Mouse (Mus musculus): Measurements from ENCODE around the gene Cxcr5. TPM values are rescaled to one million over a fixed set of nuclear protein-coding genes. Genes with fewer than 3 reads are reported as not detected.

Gene Cxcr5
- total RNA-seq, 2 experiments from 2014 or later = not detected

DNA sequence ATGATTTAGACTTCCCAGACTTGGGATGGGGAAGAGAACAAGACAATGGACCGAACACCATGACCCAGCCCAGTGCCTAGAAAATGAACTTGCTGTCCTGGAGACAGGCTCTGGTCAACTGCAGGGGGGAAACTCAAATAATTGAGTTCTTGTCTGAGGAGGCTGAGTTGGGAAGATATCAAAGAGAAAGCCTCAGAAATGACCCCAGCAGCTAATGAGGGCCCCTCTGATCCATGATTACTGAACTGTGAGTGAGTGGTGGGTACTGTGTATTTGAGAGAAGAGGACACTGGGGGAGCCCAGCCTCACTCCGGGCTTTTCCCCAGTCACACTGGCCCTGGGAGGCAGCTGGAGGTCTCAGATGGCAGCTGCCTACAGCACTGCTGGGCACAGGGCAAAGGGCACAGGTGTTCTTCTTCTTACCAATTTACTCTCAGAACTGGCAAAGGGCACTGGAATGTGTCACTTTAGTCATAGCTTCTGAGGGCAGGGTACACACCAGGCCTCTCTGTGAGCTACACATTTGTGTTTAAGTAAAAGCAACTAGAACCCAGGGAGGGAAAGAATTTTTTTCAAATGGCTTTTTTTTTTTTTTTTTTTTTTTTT is 21.8 kb downstream of the Cxcr5 start:
- DNase-seq (ENCODE audit: low spot score in 2 of 2) = no peak

DNA sequence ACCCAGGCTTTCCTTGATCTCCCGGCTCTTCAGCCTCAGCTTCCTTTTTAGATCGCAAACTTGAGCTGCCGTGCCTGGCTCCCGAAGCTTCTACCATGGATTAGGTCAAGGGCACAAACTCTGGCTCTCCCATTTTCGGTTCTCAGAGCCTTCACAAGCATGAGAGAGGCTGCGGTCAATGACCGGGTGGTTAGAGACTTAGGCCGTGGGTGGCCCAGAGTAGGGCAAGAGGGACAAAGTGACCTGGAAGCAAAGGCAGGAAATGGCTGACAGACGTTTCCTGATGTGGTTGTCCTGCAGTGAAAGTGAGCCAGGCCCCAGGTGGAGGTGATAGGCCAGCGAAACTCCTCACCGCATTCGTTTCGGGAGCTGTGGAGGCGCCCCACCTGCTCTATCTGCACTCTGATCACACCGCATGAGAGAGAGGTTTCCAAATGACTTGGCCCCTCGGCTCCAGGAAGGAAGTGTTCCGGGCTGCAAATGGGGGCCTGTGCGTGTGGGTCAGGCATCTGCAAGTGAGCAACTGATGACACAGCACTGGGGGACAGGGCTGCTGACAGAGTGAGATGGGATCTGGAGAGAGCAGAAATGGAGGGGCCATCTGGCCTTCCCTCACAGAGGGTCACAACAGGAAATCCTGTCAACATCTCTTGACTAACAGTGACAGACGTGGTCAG is 23.9 kb downstream of the Cxcr5 start:
- no peak for DNase-seq (ENCODE audit: low spot score in 2 of 2)

DNA sequence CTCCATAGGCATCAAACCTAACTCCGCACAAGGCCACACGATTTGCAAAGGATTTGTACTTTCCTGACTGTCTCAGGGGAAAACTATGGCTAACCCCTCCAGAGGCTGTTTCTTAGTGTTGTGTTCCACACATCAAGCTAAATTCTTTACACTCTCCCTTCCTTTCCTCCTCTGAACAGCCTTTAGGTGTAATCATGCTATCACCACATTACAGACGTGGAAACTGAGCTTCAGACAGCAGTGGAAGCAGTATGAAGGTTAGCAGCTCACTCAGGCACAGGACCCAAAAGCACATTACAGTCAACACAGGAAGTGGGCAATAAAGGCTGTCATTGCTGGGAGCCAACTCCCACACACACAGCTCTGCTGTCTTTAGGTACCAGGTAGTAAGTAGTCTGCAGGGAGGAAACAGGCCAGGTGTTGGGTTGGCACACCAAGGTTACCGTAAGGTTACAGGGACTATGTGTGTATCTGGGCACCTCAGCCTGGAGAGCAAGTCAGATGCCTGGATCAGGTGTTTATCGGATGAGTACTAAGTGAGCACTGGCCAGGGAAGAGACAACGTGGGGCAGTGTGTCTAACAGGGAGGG is 28.6 kb downstream of the Cxcr5 start:
- no peak for DNase-seq (ENCODE audit: low spot score in 2 of 2)

DNA sequence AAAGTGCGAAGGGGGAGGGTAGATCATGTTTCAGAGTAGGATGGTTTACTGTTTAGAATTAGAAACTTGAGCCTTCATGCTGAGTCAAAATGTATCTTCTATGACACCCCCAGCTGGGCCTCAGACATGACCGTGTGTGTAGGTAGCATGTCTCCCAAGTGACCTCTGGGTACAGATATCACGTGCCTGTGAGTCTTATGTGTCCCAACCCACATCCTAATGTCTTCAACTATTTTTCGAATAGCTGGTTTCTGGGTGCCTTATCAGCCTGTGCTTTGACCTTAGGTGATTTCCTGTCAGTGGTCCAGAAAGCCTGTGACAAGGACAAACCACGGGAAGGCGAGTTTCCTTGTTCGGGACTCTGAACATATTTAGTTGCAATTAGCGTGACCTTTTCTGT is 33.3 kb downstream of the Cxcr5 start:
- no peak for DNase-seq (ENCODE audit: low spot score in 2 of 2)

DNA sequence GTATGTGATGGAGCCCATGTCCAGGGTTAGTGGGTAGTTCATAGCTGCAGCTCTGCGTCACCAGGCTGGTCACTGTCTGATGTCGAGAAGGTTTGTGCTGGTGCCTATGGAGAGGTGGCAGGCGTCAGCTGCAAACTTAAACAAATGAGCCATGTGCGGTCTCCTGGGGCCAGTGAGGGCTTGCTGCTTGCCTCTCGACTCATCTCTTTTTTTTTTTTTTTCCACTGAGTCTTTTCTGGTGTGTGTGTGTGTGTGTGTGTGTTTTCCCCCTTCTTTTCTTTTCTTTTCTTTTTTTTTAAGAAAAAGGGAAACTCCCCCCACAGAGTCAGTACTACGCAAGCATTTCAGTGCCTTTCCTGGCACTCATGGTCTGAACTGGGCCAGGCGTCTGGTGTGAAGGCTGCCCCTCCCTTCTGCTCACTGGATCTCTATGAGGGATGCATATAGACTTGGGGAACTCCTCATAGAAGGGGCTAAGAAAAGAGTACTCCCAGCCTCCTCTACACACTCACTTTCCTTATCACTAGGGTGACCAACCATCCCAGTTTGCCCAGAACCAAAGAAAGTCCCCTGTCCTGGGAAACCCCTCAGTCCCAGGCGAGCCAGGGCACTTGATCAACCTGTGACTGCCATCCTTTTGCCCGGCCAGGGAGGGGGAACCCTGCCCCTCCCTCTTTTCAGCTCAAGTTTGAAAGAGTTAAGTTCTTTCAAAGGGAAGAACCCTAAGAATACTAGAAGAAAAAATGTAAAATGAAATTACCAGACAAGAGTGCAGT is 35.2 kb downstream of the Cxcr5 start:
- DNase-seq (ENCODE audit: low spot score in 2 of 2) = no peak

DNA sequence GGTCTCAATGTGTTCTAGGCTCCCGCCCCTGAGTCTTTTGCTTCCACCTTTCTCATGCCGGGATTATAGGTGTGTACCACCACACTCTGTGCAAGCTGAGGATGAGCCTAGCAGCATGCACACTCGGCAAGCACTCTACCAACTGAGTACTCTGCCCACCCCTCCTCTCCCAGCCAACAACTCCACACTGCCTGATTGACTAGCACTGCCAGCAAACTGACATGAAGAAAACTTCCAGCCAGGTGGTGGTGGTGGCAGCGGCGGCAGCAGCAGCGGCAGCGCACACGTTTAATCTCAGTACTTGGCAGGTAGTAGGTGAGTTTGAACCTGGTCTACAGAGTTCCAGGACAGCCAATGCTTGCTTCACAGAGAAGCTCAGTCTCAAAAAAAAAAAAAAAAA is 36.1 kb downstream of the Cxcr5 start:
- DNase-seq (ENCODE audit: low spot score in 2 of 2) = no peak

DNA sequence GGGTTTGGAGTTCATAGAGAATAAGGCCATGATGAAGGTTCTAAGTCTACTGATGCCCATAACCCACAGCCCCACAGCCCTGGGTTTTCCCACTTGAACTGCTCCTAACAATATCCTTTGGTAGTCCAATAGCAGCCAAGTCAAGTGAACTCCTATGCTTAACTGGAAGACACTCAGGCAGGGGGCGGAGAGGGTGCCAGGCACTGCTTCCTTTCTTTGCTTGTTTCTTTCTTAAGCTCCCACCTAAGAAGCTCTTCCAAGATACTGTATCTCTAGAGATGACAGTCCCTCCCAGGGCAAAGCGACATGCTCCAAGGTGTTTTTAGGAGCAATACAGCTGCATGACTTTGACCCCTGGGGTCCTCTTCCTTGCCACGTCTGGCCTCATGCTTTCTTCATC is 36.7 kb downstream of the Cxcr5 start:
- DNase-seq (ENCODE audit: low spot score in 2 of 2) = no peak

DNA sequence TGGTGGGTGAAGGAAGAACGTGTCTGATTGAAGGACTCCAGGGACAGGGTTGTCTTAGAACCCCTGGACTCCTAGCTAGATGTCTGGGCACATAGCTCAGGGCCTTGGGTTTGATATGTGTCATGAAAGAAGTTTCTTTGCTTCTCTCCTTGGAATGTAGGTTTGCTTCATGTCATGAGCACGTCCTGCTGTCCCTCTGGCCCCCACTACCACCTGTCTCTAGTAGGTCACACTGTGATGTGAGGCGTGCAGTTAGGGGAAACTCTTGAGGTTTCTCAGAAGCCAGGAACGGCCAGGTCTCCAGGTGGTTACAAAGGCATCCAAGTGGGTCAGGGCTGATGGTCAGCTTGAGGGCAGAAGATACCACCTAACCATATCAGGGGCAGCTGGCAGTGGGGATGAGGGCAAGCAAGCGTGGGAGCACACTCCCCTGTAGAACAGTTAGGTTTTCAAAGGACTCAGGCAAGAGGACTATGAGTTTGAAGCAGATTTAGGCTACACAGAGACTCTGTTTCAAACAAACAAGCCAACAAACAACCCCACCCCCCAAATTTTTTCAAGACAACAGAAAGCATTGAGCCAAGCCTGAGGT is 37.3 kb downstream of the Cxcr5 start:
- no peak for DNase-seq (ENCODE audit: low spot score in 2 of 2)

DNA sequence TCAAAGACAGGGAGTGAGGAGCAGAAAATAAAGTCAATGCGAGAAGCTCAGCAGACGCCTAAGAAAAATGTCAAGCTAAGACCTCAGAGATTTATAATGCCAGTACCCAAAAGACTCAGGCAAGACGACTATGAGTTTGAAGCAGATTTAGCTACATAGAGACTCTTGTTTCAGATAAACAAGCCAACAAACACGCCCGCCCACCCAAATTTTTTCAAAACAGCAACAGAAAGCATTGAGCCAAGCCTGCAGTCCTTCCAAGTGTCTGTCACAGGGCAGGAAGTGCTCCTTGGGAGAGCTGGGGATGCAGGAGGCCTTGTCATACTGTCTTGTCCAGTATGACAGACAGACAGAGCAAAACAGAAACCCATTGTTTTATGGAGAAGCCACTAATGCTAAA is 38.0 kb downstream of the Cxcr5 start:
- DNase-seq (ENCODE audit: low spot score in 2 of 2) = no peak

DNA sequence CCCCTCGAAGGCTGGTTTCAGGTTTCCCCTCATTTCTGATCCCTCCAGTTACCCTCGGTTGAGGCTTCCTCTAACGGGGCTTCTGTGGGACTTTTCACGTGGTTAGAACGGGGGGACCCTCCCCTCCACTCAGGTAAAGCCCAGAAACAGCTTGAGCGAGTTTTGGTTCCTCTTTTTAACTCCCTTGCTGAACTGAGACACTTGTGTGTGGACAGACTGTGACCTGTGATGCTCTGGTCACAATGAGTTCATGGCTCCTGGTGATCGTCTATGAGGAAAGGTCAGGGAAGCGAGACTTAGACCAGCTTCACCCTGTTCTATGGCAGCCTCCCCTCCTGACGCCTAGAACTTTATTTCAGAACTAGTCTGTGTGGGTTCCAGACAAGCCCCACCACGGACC is 39.8 kb downstream of the Cxcr5 start:
- DNase-seq (ENCODE audit: low spot score in 2 of 2) = no peak

DNA sequence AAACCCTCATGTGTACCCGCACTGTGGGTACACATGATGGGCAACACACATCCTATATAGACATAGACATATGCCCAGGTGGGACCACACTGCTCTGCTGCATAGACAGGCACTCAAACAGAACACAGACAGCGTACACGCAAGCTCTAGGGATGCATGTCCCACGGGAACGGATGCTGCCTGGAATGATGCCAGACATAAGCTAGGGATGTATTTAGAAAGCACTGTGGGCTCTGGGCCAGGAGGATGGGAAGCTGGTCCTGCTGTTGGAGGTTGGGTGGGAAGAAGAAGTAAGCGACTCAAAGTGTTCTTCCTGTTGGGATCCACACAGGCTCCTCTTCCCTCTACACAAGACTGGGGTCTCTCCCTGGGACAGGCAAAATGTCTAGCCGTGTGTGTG is 43.6 kb downstream of the Cxcr5 start:
- no peak for DNase-seq (ENCODE audit: low spot score in 2 of 2)

DNA sequence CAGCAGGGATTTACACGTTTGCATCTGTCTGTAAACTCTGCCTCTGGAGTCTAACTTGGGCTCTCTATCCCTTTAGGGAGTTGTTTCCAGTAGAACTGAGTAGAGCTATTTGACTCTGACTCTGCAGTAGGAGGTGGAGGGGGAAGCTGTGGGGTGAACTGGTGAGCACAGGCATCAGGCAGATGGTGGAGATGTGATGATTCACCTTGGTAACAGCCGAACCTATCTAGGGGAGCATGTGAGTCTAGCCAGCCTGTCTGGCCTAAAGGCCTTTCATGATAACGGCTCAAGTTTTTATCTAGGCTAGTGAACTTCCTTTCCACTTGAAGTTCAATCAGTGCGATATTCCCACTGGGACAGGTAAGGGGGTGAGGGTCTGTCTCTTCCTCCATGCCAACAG is 44.3 kb downstream of the Cxcr5 start:
- no peak for DNase-seq (ENCODE audit: low spot score in 2 of 2)

DNA sequence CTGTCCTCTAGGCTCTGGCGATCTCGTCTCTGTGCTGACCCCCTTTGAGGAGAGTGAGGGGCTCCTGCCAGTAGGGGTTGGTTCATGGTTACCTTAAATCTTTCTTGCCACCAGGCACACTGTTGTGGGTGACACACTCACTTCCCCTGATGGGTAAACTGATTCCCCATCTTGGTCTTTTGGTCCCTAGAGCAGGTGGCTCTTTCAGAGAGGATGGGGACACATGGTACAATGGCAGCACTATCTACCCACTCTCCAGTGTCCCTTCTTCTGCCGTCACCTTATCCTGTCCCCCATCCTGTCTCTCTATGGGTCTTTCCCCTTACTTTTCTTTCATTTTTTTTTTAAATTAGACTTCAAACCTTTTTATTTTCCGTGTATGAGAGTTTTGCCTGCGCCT is 45.8 kb downstream of the Cxcr5 start:
- DNase-seq (ENCODE audit: low spot score in 2 of 2) = no peak

DNA sequence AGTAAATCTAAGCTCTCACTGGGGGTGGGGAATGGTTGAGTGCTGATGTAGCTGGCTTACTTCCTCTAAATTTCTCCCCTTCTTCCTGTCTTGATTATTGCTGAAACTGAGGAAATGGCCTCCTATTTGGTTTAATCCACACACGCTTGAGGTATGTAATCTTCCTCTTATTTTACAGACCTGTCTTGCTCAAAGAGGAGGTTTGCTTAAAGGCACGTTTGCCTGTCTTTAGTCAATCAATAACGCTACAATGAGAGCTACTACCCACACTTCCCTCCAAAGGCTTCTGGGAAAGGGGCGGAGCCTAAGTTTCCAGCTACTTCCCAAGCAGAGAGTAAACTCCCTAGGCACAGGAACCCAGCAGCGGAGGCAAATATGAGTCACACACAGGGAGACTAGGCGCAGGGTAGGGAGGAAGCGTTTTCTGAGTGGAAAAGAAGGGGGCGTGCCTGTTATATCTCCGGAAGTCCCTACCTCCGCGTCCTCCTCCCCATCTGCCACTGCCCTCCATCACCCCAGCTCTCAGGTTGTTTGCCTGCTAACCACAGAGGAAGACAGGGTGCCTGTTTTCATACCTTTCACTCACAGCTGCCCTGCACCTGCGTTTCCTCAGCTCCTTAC is 46.4 kb downstream of the Cxcr5 start:
- no peak for DNase-seq (ENCODE audit: low spot score in 2 of 2)

DNA sequence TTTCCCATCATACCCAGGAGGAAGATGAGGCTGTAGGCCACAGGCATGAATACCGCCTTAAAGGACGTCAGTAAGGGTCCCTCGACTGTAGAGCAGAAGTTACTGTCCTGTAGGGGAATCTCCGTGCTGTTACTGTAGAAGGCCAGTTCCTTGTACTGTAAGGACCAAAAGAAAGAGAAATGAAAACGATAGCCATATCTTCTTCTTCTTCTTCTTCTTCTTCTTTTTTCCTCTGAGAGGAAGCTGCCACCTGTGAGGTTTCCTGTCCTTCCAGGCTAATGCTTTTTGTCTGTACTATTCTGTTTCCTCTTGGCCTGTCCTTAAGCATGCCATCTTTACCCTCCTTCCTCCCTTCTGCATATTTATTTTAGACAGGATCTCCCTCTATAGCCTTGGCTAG is 47.5 kb downstream of the Cxcr5 start:
- DNase-seq (ENCODE audit: low spot score in 2 of 2) = no peak

DNA sequence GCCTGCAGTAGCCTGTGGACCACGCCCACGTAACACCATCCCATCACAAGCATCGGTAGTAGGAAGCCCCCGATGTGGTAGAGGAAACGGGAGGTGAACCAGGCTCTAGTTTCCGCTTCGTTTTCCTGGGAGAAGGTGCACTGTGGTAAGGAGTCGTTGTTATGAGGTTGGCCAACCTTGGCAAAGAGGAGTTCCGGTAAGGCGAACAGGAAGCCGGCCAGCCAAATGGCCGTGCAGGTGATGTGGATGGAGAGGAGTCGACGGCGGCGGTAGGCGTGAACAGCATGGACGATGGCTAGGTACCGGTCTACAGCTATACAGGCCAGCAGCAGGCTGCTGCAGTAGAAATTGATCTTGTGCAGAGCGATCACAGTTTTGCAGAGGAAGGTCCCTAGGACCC is 48.1 kb downstream of the Cxcr5 start:
- DNase-seq (ENCODE audit: low spot score in 2 of 2) = no peak

DNA sequence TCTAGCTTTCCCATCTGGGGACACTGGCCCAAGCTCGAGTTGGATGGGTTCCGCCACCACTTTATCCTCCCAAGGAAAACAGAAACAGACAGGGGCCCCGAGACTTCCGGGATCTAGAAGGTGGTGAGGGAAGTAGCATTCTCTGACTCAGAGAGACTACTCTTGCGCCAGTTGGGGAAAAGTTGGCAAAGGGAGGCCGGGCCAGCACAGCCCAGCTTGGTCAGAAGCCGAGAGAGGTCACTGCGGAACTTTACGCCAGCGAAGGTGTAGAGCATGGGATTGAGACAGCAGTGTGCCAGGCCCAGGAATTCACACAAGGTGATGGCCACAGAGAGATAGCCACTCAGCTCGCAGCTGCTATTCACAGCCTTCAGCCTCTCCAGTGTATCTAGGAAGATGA is 48.6 kb downstream of the Cxcr5 start:
- DNase-seq (ENCODE audit: low spot score in 2 of 2) = no peak

DNA sequence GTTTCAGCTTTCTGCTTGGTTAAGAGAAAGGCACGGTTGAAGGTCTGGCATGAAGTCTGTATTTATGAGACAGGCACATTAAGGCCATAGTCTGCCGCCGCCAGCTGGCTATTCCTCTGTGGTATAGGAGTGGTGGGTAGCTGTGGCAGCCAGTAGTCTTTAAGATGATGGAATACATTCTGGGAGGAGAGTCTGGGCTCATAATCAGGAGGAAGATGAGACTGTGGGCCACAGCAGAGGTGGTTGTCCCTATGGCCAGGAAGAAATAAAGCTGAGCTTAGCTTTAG is 49.0 kb downstream of the Cxcr5 start:
- no peak for DNase-seq (ENCODE audit: low spot score in 2 of 2)

DNA sequence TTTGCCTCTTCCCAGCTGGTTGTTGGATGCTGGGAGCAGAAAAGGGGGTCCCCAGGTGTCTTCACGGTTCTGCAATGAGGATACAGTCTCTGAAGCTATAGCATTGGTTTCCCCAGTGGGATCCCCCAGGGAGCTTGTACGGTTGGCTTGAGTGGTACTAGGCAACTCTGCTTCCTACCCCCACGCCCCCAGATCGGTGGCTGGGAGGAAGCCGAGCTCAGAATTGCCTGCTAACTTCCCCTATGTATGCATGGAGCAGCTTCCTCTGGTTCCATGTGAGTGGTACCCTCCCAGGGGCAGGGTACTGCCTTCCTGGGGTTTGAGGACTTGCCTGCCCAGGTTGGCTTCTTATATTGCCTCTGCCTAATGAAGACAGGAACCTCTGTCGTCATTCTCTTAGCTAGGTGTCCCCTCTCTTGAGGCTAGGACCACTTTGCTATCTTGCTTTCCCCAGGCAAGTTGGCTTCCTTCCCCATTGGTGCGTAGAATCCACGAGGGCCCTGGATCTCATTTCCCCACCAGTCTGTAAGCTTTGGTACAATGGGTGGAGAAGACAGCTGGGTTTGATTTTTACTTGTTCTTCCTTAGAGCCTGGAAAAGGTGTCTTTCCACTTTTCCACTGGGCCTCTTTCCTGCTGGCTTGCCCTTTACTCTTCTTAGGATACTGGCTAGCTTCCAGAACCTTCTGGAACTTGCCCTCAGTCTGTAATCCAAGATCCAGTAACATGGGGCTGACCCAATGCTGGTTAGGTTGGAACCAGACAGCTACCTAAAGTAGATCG is 49.6 kb downstream of the Cxcr5 start:
- DNase-seq (ENCODE audit: low spot score in 2 of 2) = no peak

DNA sequence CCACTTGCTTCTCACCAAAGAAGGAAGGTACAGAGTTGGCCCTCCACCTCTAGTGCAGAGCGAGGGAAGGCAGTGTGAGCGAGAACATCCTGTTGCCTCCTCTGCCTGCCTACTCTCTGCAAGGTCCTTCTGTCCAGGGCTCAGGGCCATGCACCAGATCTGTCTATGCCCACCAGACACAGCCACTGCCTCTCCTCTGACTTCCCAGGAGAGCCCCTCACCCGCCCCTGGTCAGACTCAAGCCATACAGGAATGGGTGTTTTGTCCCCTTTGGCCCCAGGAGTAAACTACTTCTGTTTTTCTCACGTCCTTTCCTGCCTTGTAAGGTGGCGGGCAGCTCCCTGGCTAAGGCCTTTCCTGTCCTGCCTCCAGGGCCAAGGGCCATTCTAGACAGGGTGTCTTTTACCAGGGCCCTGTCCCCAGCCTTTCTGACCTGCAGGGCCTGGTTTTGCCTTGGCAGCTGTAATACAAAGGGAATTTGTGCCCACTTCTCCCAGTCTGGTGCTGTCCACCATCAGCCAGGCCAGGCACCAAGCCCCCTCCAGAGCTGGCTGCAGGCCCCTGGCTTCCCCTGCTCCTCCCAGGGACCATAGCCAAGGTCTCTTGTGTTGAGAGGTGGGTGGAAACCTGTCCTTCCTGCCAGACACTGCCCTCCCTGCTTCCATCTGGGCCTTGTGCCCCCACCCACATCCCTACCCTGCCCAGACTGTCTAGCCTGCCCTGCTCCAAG is 50.6 kb downstream of the Cxcr5 start:
- DNase-seq (ENCODE audit: low spot score in 2 of 2) = peak in 1 of 2 experiments; percentile 70
